Mouse (Mus musculus) myocyte (in vitro differentiated cells): ENCODE data around the gene Fchsd2. TPM values are rescaled to one million over a fixed set of nuclear protein-coding genes. Genes with fewer than 3 reads are reported as not detected.
A peak's percentile ranks its signal among the peaks of the same experiment; 100 is the strongest.

Experiments used
- H3K27me3 ChIP-seq: one replicate; pipeline ENCODE4 v1.6.1; 2011; ENCODE audit not compliant: control insufficient read depth, insufficient read depth, insufficient read length
- H3K36me3 ChIP-seq: one replicate; pipeline ENCODE4 v1.6.1; 2011; ENCODE audit not compliant: control insufficient read depth, insufficient read depth
- H3K4me2 ChIP-seq: one replicate; pipeline ENCODE4 v1.6.1; 2011; ENCODE audit warnings: low read depth, control low read depth
- H3K4me3 ChIP-seq: one replicate; pipeline ENCODE4 v1.5.1; 2011; ENCODE audit warnings: mild to moderate bottlenecking, control low read depth, moderate library complexity
- H3K79me2 ChIP-seq: one replicate; pipeline ENCODE4 v1.6.1; 2011; ENCODE audit not compliant: control insufficient read depth, insufficient read depth
- H3ac ChIP-seq: one replicate; pipeline ENCODE4 v1.6.1; 2011; ENCODE audit not compliant: control insufficient read depth, insufficient read length
- CEBPB ChIP-seq: IDR thresholded peaks from 2 replicates; pipeline ENCODE4 v1.6.1; 2011; ENCODE audit warnings: mild to moderate bottlenecking, moderate library complexity; ENCODE audit not compliant: poor library complexity, insufficient read depth, severe bottlenecking
- E2F4 ChIP-seq: IDR thresholded peaks from one replicate; pipeline ENCODE4 v1.6.1; 2011; ENCODE audit warnings: mild to moderate bottlenecking, control low read depth, moderate library complexity; ENCODE audit not compliant: insufficient read depth
- MAX ChIP-seq: IDR thresholded peaks from one replicate; pipeline ENCODE4 v1.6.1; 2011; ENCODE audit warnings: low read depth, mild to moderate bottlenecking, control low read depth
- MYOD1 ChIP-seq, 3 experiments: IDR thresholded peaks; one replicate each; pipeline ENCODE4 v1.6.1; 2011; ENCODE audit warnings: control low read depth in 2 of 3, low read depth in 2 of 3, mild to moderate bottlenecking in 2 of 3, moderate library complexity in 1 of 3; ENCODE audit not compliant: insufficient read length in 2 of 3, control insufficient read depth in 1 of 3
- MYOG ChIP-seq, 3 experiments: IDR thresholded peaks; one replicate each; pipeline ENCODE4 v1.6.1; 2011; ENCODE audit warnings: control low read depth in 2 of 3, low read depth in 2 of 3, mild to moderate bottlenecking in 2 of 3; ENCODE audit not compliant: insufficient read length in 2 of 3, control insufficient read depth in 1 of 3, insufficient read depth in 1 of 3
- POLR2A ChIP-seq: IDR thresholded peaks from one replicate; pipeline ENCODE4 v1.6.1; 2011; ENCODE audit warnings: low read depth, mild to moderate bottlenecking, control low read depth, moderate library complexity; ENCODE audit not compliant: insufficient read length
- POLR2AphosphoS2 ChIP-seq: IDR thresholded peaks from one replicate; pipeline ENCODE4 v1.6.1; 2011; ENCODE audit warnings: low read depth, control low read depth; ENCODE audit not compliant: insufficient read length
- REST ChIP-seq: IDR thresholded peaks from one replicate; pipeline ENCODE4 v1.6.1; 2011; ENCODE audit warnings: mild to moderate bottlenecking, control low read depth, moderate library complexity; ENCODE audit not compliant: insufficient read depth, insufficient read length
- SRF ChIP-seq: IDR thresholded peaks from one replicate; pipeline ENCODE4 v1.6.1; 2011; ENCODE audit warnings: low read depth; ENCODE audit not compliant: control insufficient read depth, insufficient read length
- TCF12 ChIP-seq: IDR thresholded peaks from one replicate; pipeline ENCODE4 v1.6.1; 2011; ENCODE audit warnings: mild to moderate bottlenecking, control low read depth; ENCODE audit not compliant: poor library complexity, insufficient read depth, severe bottlenecking
- TCF3 ChIP-seq: IDR thresholded peaks from one replicate; pipeline ENCODE4 v1.6.1; 2011; ENCODE audit warnings: low read depth, control low read depth; ENCODE audit not compliant: insufficient read length
- USF1 ChIP-seq: IDR thresholded peaks from one replicate; pipeline ENCODE4 v1.6.1; 2011; ENCODE audit warnings: low read depth, mild to moderate bottlenecking, control low read depth, moderate library complexity
- polyA plus RNA-seq: library from polyadenylated mRNA; unstranded; fragments of >200 nt; fragmentation: generic; extraction: Trizol; gene quantifications from one replicate; pipeline ENCODE4 v1.2.1, GENCODE M21; 2012; ENCODE audit warnings: missing spikeins

Gene Fchsd2
- polyA plus RNA-seq, 1 experiment = 5.7 TPM

DNA sequence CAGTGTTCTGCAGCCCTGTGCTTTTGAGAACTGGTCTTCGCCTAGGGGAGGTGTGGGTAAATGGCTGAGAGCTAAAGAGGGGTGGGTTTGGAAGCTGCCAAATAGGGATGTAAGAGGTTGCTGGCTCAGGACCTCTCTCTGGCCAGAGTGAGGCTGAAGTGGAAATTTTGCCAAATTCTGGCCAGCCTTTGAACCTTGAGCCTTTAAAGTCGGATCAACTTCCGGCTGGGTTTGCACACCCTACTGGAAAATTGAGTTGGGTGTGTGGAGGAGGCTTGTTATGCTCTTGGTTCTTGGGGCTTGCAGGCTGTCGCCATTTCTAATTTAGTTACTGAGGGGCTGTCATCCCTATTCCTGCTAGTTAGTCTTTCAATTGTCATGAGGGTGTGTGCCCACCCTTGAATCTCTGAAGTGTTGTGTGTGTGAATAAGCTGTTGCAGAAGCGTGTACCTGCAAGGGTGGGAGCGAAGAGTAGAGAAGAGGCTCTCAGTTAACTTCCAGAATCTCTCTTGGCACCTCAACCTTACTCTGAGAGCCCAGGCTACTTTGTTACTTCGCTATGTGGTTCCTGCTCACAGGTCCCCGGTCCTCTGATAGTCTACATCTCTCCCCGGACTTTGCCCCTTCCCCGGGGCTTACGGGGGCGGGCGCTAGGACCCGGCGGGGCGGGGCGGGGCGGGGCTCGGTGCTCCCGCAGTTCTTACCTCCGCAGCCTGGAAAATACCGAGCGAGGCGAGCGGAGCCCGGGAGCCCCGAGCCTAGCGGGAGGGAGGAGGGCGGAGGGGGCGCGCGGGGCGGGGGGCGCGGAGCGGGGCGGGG, 227.9 kb downstream of the Fchsd2 start:
- TF ChIP-seq POLR2A (no peak), REST (no peak), TCF3 (no peak), MYOD1 (IDR thresholded peaks at IDR 0.05; ENCODE audit: control insufficient read depth in 1 of 3, insufficient read length in 2 of 3, low read depth in 2 of 3) (no peak), E2F4 (no peak), USF1 (no peak), CEBPB (no peak)
- Histone ChIP-seq H3K27me3 (no peaks in the 10 kb centered on the region), H3K36me3 (no peaks in the 10 kb centered on the region), H3K4me3 (peak overlapping the region; percentile 13), H3K79me2 (no peaks in the 10 kb centered on the region), H3K4me2 (peak overlapping the region; percentile 65), H3ac (peak overlapping the region; percentile 11)

DNA sequence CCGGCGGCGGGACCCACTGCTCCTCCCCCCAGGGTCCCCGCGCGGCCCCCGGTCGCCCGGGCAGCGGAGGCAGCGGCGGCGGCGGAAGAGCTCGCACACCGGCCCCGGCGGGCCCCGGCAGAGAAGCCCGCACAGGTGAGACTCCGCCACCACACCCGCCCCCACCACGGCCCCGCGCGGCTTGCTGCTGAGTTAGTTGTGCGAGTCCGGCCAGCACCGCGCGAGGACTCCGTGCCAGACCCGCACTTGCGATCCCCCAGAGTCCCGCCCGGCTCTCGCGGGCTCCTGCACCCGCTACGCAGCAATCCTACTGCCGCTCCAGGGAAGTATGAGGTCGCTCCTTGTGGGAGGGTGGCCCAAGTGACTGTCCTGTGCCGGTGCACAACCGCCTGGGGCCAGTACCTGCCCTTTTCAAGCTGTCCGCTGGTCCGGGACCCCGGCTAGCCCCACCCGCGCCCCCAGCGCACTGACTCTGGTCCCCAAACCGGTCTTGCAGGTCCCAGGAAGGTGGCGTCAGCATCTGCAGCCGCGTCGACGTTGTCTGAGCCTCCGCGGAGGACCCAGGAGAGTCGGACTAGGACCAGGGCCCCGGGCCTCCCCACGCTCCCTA, 228.7 kb downstream of the Fchsd2 start:
- Histone ChIP-seq H3K79me2 (no peaks in the 10 kb centered on the region), H3ac (peak overlapping the region; percentile 11), H3K27me3 (no peaks in the 10 kb centered on the region), H3K4me3 (peak overlapping the region; percentile 13), H3K36me3 (no peaks in the 10 kb centered on the region), H3K4me2 (peak overlapping the region; percentile 61)
- TF ChIP-seq REST = no peak
- TF ChIP-seq SRF = no peak
- TF ChIP-seq MYOG (IDR thresholded peaks at IDR 0.05; ENCODE audit: control insufficient read depth in 1 of 3, insufficient read depth in 1 of 3, insufficient read length in 2 of 3, low read depth in 2 of 3) = no peak

- Histone ChIP-seq H3K4me2 (peak overlapping the region; percentile 12), H3K27me3 (no peaks in the 10 kb centered on the region)
Observed at GRCm38 (mm10) chr7:101323141-101323594, 230.5 kb downstream of the Fchsd2 start.

DNA sequence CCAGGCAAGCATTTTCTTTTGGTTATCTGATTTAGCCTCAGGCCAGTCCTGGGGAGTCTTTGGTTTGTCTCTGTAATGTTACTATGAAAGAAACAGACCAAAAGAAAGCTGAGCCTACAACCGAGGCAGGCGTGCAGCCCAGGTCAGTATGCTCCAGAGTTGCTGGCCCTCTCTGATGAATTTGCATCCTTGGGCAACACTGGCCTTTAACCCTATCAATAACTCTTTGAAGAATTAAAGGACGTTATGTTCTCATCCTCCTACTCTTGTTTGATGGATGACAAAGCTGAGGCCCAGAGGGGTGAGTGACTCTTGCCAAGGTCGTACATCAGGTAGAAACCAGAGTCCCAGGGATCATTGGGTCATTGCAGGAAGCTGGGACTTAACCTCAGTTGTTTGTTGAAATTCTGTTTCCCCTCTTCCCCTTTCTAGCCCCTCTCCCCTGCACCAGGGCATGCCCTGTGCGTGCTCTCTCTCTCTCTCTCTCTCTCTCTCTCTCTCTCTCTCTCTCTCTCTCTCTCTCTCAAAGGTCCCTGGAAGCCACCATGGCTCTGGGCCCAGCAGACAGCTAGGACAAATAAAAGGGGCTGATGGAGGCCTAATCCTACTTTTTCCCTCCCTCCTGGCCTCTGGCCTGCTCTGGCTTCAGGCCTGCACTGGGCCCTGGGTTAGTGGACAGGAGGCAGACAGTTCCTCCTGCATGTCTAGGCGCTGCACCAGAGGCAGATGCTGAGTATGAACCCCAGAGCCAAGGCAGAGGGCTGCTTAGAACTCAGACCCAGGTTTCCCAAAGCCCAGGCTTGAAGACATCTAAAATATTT, 231.7 kb downstream of the Fchsd2 start:
- Histone ChIP-seq H3K27me3 (no peaks in the 10 kb centered on the region), H3K79me2 (no peaks in the 10 kb centered on the region), H3K4me3 (no peak overlapping the region), H3K36me3 (no peaks in the 10 kb centered on the region), H3K4me2 (no peak overlapping the region), H3ac (no peak overlapping the region)
- TF ChIP-seq SRF (no peak), POLR2AphosphoS2 (no peak), REST (no peak), USF1 (no peak), CEBPB (no peak), TCF3 (no peak), MYOD1 (IDR thresholded peaks at IDR 0.05; ENCODE audit: control insufficient read depth in 1 of 3, insufficient read length in 2 of 3, low read depth in 2 of 3) (no peak), TCF12 (no peak), E2F4 (no peak), POLR2A (no peak), MYOG (IDR thresholded peaks at IDR 0.05; ENCODE audit: control insufficient read depth in 1 of 3, insufficient read depth in 1 of 3, insufficient read length in 2 of 3, low read depth in 2 of 3) (no peak), MAX (no peak)

More at GRCm38 (mm10) chr7:101323141-101323594, 230.5 kb downstream of the Fchsd2 start:
- H3K36me3 ChIP-seq = no peaks in the 10 kb centered on the region
- H3K79me2 ChIP-seq = no peaks in the 10 kb centered on the region
- TF ChIP-seq SRF (no peak), MYOD1 (IDR thresholded peaks at IDR 0.05; ENCODE audit: control insufficient read depth in 1 of 3, insufficient read length in 2 of 3, low read depth in 2 of 3) (no peak), USF1 (no peak), REST (no peak), MAX (no peak), TCF3 (no peak), E2F4 (no peak), POLR2AphosphoS2 (no peak)
- H3ac ChIP-seq = no peak overlapping the region
- no peak overlapping the region for H3K4me3 ChIP-seq
